Mouse (Mus musculus) myocyte (in vitro differentiated cells): ENCODE results near the gene Vmn1r52.
"Not testable (repeated sequence)": the region's sequence is repeated elsewhere in the genome, so short reads cannot be mapped to it uniquely, and the experiment has no call there.

Experiments
- CEBPB ChIP-seq: IDR thresholded peaks from 2 replicates; pipeline ENCODE4 v1.6.1; 2011; ENCODE audit warnings: mild to moderate bottlenecking, moderate library complexity; ENCODE audit not compliant: poor library complexity, insufficient read depth, severe bottlenecking
- E2F4 ChIP-seq: IDR thresholded peaks from one replicate; pipeline ENCODE4 v1.6.1; 2011; ENCODE audit warnings: mild to moderate bottlenecking, control low read depth, moderate library complexity; ENCODE audit not compliant: insufficient read depth
- MAX ChIP-seq: IDR thresholded peaks from one replicate; pipeline ENCODE4 v1.6.1; 2011; ENCODE audit warnings: low read depth, mild to moderate bottlenecking, control low read depth
- MYOG ChIP-seq, 3 experiments: IDR thresholded peaks; one replicate each; pipeline ENCODE4 v1.6.1; 2011; ENCODE audit warnings: control low read depth in 2 of 3, low read depth in 2 of 3, mild to moderate bottlenecking in 2 of 3; ENCODE audit not compliant: insufficient read length in 2 of 3, control insufficient read depth in 1 of 3, insufficient read depth in 1 of 3
- POLR2A ChIP-seq: IDR thresholded peaks from one replicate; pipeline ENCODE4 v1.6.1; 2011; ENCODE audit warnings: low read depth, mild to moderate bottlenecking, control low read depth, moderate library complexity; ENCODE audit not compliant: insufficient read length
- POLR2AphosphoS2 ChIP-seq: IDR thresholded peaks from one replicate; pipeline ENCODE4 v1.6.1; 2011; ENCODE audit warnings: low read depth, control low read depth; ENCODE audit not compliant: insufficient read length
- REST ChIP-seq: IDR thresholded peaks from one replicate; pipeline ENCODE4 v1.6.1; 2011; ENCODE audit warnings: mild to moderate bottlenecking, control low read depth, moderate library complexity; ENCODE audit not compliant: insufficient read depth, insufficient read length
- TCF3 ChIP-seq: IDR thresholded peaks from one replicate; pipeline ENCODE4 v1.6.1; 2011; ENCODE audit warnings: low read depth, control low read depth; ENCODE audit not compliant: insufficient read length

- TF ChIP-seq MYOG (IDR thresholded peaks at IDR 0.05; ENCODE audit: control insufficient read depth in 1 of 3, insufficient read depth in 1 of 3, insufficient read length in 2 of 3, low read depth in 2 of 3); POLR2A; MAX; E2F4; POLR2AphosphoS2; TCF3; CEBPB; REST: not testable (repeated sequence)
Observed at GRCm38 (mm10) chr6:90202493-90202892, 27.9 kb downstream of the Vmn1r52 start, which contains the start of gene V1ra8.
